Mouse (Mus musculus): ENCODE measurements around the gene Ipcef1.

The Ipcef1 gene

DNA sequence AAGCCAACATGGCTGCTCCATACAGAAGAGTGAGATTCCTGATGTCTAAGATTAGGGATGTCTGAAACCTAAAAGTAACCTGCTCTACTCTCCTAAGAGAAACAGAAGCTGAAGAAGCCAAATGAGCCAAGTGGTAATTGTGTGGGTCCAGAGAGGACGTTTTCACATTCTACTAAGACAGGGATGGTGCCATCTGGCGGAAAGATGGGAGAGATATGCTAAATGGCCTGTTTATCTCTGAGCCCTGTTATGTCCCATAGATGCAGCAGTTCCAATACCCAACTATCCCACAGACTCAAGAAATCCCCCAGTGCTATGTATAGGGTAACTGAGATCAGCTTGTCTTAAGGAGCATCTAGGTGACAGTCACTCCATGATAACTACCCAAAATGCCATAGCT, 74.4 kb downstream of the Ipcef1 start:
- DNase-seq (ENCODE audit: extremely low read depth, low read depth): no peak

DNA sequence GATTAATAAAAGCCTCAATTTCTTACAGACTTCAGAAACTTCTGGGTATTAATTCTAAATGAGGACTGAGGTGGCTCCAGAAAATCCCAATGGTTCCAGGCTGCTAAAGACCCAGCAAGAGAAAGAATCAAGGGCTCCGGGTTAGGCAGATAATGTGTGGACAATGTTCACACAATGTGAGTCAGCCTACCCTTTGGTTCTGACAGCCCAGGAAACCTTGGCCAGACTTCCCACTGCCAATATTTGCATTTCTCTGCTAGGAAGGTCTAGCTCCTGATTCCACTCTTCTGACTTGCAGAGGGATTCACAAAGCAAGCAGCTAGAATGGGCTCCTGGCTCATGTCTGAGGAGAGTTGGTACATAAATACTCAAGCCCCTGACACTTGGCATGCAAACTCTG, 83.9 kb downstream of the Ipcef1 start:
- no peak for DNase-seq (ENCODE audit: extremely low read depth, low read depth)

DNA sequence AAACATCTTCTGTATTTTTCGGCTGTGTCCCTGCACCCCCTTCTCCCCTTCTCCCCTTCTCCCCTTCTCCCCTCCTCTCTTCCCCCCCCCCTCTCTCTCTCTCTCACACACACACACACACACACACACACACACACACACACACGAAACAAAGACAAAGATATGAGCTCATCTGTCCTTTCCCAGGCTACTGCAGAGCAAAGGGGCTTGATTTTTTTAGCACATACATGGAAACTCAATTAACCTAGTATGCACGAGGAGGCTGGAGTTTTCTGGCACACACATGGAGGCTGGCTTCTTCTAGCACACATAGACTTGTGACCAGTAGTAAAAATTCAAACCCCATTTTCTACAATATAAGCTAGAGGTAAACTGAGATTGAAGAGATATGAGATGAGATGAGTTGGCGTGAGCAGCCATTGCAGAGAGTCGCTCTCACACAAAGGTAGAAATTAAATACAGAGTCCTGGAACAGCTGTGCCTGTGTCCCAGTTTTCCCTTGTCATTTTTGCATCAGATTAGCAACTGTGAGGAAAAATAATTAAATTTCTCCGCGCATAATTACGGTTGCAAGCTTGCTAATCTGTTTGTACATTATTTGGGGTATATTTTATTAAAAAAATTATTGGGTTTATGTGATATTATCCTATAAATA, 84.6 kb downstream of the Ipcef1 start:
- no peak for DNase-seq (ENCODE audit: extremely low read depth, low read depth)

DNA sequence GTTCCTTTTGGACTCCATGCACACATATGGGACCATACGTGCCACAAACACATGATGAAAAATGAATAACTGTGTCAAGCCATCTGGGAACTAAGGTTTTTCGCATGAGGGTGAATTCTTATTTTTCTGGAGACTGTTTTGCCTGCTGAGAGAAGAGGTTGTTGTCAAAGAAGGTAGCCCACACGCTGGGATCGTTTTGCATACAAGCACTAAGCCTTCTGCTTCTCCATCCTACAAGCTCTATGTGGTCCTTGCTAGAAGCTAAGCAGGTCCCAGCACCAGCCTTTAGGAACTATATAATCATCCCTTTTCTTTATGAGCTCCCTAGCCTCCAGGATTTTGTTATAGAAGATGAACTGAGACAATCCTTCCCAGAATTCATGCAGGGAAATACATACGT, 93.5 kb downstream of the Ipcef1 start:
- no peak for DNase-seq (ENCODE audit: extremely low read depth, low read depth)

DNA sequence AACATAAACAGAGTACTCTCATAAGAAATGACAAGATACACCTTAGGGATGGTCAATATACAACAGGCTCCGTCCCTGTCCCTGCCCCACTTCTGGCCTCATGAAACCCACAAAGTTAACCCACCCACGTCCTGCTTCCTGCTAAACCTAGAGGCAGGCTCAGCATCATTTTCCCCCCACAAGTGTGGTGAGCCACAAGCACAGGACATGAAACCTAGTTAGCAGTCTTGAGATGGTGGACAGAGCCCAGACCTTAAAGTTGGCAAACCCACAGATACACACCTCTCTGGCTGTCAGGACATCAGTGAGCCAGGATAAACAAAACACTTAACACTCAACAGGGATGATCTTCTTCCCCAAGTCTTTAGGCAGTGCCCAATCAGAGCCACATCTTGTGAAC, 95.9 kb downstream of the Ipcef1 start:
- DNase-seq (ENCODE audit: extremely low read depth, low read depth): no peak

DNA sequence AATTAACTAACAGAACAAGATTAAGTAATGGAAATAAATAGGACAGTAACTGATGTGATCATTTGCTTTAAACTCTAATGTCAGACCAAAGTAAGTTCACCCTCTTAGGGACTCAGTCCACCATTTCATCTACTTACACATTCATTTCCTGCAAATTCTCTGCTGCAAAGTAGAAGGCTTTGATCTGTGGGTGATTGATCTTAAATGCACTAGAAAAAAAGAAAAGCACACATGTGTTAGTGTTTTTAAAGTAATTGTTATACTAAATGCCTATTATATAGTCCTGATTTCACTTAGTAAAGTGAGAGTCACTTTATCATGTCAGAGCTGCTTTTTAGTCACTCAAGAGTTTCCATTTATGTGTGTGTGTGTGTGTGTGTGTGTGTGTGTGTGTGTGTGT, 97.7 kb downstream of the Ipcef1 start:
- no peak for DNase-seq (ENCODE audit: extremely low read depth, low read depth)

DNA sequence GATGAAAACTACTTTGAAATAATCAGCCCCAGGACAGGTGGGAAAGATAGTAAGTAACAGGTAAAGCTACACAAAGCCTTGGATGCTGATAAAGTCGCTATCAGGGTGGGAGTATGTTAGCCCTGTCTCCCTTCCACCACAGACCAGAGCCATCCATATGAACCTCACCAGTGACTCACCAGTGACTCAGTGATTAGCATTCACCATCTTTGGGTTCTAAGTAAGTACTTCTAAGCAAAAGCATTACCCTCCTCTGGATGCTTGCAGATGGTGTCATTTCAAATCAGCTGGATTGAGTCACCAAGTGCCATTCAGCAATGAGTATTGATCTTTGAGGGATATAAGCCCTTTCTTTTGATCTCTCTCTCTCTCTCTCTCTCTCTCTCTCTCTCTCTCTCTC, 99.2 kb downstream of the Ipcef1 start:
- no peak for DNase-seq (ENCODE audit: extremely low read depth, low read depth)

DNA sequence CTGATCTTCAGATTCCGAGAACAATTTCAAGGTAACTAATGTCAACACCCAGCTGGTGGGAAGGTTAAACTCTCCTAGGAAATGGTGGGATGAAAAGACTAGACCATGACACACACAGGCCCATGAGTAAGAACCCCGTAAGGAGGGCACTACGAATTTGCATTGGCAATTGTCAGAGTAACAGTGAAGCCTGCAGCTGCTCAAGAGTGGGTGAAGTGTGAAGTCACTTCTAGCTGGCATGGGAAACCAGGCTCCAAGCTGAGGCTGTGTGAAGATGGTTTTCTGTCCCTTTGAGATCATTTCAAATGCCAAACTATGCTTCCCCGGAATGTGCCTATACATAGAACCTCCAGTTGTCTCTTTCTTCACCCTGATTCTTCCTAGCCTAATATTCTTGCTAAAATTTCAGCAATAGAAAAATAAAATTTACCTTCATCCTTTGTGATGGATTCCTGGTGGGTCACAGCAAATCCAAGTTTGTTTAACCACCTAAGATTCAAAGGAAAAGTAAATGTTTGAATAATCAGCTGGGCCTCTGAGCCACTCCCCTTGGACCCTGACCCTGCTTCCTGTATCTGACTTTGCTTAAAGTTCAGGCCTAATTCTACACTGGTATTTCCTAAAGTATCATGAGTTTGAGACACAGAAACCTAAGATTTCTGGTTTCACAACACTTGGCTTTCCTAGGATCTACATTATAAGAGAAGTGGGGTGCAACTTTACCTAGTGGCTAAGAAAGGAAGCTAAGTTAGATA, 115.4 kb downstream of the Ipcef1 start:
- no peak for DNase-seq (ENCODE audit: extremely low read depth, low read depth)

DNA sequence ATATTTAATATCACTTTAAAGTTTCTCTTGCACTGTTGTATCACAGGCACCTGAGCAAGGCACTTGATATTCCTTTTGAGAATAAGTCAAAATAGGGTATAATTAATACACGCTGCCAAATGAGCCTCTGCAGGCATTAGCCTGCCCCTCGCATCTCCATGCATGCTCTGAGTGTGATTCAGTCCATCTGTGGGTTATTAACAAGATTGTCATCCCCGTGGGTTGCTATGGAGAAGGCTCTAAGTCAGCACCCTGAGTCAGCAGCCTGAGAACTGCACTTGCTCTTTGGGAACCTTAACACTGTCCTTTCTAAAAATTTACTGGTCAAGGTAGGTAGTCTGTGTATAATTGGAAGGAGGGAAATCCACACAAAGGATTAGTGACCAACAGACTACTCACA, 117.5 kb downstream of the Ipcef1 start:
- DNase-seq (ENCODE audit: extremely low read depth, low read depth): no peak

DNA sequence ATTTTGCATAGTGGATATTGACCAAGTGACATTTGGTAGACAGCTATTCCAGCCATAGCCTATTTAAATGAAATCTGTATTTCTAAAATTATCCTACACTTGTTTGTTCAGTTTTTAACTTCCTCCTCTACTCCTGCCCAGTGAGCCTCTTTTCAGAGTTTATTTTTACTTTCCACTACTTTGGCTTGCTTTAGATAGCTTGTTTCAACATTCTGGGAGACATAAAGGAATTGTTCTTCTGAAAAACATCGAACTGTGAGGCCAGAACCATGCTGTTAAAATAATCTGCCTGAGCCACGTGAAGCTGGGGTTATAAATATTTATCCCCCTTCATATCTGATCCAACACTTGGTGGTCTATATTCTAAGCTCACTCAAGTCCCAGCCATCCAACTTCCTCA, 121.4 kb downstream of the Ipcef1 start:
- DNase-seq (ENCODE audit: extremely low read depth, low read depth): no peak

DNA sequence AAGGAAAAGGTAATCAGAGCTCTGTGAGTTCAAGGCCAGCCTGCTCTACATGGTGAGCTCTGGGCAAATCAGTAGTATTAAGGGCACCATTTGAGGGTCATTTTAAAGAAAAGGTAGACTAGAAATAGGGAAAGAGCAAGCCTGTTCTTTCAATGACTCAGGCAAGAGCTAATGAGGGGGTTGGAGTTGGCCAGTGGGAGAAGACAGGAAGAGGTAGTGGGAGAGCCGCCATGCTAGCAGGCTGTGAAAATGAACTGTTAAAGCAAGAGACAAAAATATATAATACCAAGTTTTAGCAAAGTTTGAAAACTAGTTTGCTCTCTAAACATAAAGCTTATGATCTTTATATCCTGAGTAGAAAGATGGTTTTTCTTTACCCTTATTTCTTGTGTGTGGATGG, 121.9 kb downstream of the Ipcef1 start:
- no peak for DNase-seq (ENCODE audit: extremely low read depth, low read depth)

DNA sequence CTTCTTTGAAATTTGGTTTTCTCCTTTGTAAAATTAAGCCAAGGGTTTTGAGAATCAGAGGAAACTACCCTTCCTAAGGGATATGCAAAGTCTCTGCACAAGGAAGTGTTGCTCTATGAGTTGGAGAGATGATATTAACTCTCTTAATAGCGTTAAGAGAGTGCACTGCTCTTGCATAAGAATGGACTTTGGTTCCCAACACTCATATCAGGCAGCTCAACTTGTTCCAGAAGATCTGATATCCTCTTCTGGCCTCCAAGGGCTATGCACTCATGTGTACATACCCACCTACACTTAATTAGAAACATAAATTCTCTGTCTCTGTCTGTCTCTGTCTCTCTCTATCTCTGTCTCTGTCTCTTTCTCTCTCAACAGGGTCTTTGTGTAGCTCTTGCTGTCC, 123.4 kb downstream of the Ipcef1 start:
- no peak for DNase-seq (ENCODE audit: extremely low read depth, low read depth)

DNA sequence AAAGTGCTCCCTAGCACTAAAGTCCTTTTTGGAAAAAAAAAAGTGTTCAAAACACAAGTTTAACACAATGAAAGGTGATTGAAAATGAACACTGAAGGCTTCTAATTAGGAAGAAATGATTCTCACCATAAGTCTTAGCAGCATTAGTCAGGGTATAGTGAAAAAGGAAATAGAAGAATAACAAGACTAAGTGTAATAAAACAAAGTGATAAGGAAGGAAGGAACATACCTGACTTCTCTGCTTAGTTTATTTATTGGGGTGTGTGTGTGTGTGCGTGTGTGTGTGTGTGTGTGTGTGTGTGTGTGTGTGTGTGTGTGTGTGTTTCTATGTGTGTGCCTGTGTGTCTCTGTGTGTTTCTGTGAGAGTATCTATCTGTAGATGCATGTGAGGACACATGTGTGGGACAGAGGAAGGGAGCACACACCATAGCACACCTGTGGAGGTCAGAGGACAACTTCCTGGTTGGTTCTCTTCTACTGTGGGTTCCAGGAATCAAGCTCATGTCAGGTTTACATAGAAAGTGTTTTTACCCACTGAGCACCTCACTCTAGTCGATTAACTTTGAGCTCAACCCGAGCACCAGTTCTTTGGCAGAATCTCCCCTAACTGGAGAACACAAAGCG, 124.6 kb downstream of the Ipcef1 start:
- no peak for DNase-seq (ENCODE audit: extremely low read depth, low read depth)

DNA sequence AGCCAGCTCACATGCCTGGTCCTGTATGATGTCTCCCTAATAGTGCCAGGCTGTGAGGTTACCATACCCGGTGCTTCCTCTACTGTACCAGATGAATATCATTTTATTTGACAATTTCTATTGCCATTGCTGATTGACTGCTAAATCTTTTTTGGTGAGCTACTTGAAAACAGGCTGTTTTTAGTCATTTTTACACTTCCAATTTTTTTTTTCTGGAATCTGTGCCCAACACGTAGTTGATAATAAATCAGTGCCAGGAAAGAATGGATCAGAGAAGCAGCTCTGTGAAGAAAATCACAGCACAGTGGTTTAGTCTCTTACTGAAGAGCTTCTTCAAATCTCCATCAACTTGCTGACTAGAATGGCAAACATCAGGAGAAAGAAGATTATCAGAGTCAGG, 125.6 kb downstream of the Ipcef1 start:
- no peak for DNase-seq (ENCODE audit: extremely low read depth, low read depth)

DNA sequence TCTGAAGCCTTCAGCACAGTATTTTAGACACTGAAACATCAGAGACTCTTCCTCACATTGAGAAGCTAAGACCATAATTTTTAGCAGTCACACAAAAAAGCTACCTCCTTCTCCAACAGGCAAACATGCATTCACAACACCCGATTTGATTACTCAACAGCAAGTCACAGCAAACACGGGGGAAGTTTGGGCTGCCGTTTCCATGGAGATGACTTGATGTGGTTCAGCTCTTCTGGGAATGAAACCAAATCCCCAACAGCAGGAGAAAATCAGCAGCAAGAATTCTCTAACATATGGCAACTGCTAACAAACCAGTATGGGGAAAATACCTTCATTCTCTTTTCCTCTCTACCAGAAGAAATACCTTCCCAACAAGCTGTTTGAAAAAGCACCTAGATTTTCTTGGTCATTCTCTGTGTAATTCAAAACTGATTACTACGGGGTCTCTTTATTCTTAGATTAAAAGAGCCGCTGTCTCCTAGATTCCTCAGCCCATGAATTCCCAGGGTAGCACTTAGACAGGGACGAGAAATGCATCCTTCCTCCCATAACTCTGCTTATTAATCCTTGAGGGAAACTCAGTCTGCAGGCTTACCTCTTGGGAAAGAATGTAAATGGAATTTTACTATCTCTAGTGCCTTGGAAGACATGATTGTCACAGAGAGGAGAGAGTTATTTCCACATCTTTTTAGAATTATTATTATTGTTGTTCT, 135.6 kb downstream of the Ipcef1 start:
- DNase-seq (ENCODE audit: extremely low read depth, low read depth): no peak

DNA sequence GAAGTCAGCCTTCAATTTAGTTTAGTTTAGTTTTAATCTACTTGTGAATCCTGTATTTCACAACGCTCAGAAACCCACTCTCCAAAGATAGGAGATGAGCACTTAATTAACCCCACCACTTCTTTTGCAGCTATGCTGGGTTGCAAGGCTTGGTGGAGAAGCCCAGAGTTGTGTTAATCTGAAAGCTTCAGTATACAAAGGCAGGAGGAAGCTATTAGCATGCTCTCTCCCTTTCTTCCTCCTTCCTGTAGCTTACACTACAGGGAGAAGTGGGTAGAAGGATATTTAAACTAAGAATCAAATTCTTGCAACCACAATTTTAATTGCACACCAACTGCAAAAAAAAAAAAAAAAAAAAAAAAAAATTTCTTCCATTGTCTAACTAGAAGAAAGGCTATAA, 136.3 kb downstream of the Ipcef1 start:
- no peak for DNase-seq (ENCODE audit: extremely low read depth, low read depth)

DNA sequence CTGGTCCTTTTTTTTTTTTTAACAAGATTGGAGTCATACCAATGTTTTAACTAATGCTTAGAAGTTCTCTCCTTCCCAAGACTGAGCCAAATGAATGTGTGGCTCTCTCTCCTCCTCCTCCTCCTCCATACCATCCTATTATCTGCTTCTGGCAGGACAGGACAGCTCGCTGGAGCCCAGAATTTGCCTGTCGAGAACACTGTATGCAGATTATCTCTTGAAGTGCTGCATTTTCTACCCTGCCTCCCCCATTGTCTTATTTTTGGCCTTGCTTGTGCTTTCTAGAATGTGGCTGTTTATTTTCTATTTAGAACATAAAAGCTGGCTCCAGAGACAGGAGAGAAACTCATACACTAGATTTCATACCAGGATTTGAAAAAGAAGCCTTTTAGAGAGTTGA, 142.5 kb downstream of the Ipcef1 start:
- no peak for DNase-seq (ENCODE audit: extremely low read depth, low read depth)

DNA sequence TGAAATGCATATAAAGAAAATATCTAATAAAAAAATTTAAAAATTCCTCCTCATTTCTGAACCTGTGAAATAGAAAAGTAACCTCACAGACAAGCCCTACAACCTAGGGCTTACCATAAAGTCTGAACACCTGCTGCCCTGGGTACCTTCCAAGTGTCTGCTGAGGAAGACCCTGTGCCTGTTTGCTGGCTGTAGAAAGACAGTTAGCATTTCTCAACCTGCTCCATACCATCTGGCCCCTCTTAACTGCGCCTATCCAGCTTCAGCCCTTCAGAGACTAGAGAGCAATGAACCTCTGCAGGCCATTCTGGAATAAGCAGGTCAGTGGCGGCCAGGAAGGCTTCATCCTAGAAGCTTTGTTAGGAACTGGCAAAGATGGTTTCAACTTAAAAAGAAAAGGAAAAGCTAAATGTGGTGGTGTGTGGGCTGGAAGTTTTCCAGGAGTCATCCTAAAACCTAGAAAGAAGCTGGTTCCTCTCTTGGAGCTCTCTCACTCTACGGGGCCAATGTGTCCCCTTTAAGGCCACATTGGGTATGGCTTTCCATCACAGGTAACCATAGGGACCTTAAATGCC, 150.4 kb downstream of the Ipcef1 start:
- no peak for DNase-seq (ENCODE audit: extremely low read depth, low read depth)

DNA sequence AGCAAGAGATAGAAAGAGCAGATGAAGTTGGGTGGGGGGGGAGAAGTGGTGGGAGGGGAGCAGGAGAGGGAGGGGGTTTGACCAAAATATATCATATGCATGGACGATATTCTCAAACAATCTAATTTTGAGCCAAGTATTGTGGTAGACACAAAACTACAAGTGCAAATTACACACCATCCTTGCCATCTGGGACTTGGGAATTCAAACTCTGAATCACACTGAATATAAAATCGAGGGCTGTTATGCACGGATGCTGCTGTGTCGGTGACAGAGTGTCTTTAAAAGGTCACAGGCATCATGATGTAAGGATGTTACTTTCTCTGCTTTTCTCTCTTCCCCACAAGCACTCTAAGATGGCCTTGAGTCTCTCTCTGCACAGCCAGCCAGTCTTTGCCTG, 152.2 kb downstream of the Ipcef1 start:
- DNase-seq (ENCODE audit: extremely low read depth, low read depth): no peak

DNA sequence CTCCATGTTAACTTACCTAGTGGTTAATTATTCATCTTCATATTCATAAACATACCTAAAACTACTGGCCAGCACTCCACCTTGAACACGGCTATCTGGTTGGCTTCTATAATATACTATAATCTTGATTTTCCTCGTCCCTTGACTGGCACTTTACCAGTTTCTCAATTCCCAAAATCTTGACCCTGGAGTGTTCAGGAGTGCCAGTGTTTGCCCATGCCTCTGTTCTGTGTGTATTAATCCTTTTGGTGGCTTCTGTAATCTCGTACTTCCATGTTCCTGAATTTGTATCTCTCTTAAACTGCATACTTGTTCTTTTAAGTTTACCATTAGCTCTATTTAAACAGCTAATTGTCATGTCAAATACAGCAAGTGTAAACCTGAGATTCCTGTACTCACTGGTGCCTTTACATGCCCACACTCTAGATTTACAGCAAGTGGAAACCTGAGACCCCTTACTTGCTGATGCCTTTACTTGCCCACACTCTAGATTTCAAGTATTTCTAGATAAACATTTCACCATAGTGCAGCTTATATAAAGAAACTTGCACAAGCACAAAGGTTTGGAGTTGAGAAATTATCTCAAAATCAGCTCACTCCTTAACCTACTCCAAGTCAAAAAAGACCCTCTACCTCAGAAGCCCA, 155.5 kb downstream of the Ipcef1 start:
- DNase-seq (ENCODE audit: extremely low read depth, low read depth): no peak

DNA sequence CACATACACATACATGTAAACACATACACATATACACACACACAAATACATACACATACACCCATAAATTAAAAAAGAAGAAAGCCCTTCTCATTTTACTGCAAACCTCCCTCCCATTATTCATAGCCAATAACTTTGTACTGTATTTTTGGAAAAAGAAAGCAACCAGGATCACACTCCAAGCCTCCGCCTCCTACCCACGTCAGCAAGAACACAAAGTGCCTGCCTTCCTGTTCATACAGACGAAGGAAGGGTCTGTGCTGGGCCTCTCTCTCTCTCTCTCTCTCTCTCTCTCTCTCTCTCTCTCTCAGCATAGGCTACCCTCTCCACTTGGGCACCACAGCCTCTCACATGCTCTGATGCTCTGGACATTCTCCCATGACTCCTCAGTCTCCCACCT, 156.5 kb downstream of the Ipcef1 start:
- DNase-seq (ENCODE audit: extremely low read depth, low read depth): no peak
